Mouse (Mus musculus): ENCODE data around the gene Upf3b.

DNA sequence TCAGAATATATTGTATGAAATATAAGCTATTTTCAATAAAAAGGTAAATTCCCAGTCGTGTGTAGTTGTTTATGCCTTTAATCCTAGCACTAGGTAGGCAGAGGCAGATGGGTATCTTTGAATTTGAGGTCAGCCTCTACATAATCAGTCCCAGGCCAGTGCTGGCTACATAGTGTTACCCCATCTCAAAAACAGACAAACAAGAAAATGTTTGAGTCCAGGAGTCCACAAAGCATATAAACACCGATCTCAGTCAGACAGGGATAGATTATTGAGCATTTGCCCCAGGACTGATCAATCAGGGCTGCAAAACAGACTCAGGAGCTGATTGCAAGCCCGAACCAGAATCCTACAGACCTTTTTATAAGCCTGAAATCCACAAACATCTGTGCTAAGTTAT lies 9.5 kb upstream of the Upf3b start:
- TF ChIP-seq TCF12 (IDR thresholded peaks at IDR 0.05; ENCODE audit: insufficient read depth, poor library complexity, severe bottlenecking) (no peak), USF1 (IDR thresholded peaks at IDR 0.05; ENCODE audit: low read depth) (no peak)
